Mouse (Mus musculus): ENCODE measurements around the gene Gstm4.
"Not testable (repeated sequence)": the region's sequence is repeated elsewhere in the genome, so short reads cannot be mapped to it uniquely, and the experiment has no call there.

The Gstm4 gene

GRCm38 (mm10) chr3:108069231-108069870 lies 24.7 kb upstream of the Gstm4 start:
- DNase-seq = peak; percentile 61 to 72

- peak in 1 of 2 experiments; percentile 14 for DNase-seq
Observed at GRCm38 (mm10) chr3:108068826-108069225, 24.1 kb upstream of the Gstm4 start.

DNA sequence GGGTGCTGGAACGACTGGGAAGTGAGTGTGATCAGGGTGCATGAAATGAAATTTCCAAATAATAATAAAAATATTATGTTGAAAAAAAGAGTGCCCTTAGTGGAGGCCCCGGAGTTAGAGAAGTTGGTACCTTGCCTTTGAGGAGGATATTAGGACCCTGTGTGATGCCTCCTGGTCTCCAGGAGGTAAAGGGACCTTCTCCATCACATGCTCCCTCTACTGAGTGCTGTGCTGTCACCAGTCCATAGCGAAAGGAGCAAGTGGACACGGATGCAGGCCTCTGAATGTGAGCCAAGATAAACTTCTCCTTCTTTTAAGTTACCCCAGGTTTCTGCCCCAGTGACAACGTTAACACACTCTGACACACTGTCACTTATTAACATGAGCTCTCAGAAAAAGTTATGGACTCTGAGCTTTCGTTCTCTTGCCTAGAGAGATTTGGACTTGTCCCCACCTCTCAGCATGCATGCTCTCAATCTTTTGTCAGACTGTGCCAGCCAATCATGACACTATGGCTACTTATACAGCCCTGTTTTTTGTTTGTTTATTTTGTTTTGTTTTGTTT lies 22.8 kb upstream of the Gstm4 start:
- peak in 1 of 2 experiments; percentile 29 for DNase-seq

GRCm38 (mm10) chr3:108065551-108065950 lies 20.9 kb upstream of the Gstm4 start:
- no peak for DNase-seq

GRCm38 (mm10) chr3:108064672-108065071 lies 20.0 kb upstream of the Gstm4 start:
- DNase-seq = no peak

DNA sequence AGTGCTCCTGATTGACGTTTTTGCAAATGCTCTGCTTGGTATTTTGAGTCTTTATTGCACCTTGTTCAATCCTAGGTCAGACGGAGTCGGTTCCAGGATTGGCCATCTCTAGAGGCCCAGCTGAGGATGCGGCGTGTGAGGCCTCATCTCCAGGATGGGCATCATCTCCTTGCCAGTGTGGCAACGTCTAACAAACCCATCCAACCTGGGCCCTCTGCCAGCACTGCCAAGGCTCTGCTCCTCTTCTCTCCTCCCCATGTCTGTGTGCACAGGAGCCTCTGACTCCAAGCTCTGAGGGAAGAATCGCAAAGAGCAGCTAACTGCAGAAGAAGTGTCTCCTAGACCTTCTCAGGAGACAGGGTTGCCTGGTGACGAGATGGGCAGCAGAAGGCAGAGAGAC lies 18.0 kb upstream of the Gstm4 start:
- DNase-seq = no peak

DNA sequence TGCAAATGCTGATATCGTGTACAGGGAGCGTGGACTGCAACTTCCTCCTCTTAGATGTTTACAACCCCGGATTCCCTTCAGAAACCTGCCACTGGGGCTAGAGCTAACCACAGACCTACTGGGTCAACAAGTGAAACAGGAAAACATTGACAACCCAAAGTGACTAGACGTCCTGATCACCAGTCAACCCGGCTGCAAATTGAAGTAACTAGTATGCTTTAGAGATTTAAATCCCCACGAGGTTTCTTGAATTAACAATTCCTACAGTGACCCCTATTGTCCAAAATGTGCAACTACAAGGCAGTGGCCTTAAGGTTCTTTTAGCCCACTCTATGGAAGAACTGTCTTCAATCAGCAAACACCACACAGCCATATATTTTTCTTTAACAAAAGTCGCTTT lies 16.7 kb upstream of the Gstm4 start:
- DNase-seq = peak; percentile 53 to 65

DNA sequence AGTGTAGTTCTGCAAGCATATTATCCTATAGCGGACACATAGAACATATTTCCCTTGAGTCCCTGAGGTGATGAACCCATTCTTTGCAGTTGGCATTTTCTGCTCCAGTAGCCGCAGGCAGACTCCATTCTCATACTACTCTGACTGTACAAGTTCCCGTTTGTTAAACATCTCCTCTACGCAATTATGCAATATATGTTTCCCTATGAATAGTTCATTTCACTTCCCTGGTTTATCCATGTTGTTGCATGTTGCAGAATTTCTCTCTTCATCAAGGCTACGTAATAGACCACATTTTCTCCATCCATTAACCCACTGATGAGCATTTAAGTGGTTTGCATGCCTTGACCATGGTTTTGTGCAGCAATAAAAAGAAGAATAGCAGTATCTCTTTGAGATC lies 5.8 kb upstream of the Gstm4 start:
- DNase-seq = no peak

GRCm38 (mm10) chr3:108048306-108048705 lies 3.6 kb upstream of the Gstm4 start:
- DNase-seq = no peak

DNA sequence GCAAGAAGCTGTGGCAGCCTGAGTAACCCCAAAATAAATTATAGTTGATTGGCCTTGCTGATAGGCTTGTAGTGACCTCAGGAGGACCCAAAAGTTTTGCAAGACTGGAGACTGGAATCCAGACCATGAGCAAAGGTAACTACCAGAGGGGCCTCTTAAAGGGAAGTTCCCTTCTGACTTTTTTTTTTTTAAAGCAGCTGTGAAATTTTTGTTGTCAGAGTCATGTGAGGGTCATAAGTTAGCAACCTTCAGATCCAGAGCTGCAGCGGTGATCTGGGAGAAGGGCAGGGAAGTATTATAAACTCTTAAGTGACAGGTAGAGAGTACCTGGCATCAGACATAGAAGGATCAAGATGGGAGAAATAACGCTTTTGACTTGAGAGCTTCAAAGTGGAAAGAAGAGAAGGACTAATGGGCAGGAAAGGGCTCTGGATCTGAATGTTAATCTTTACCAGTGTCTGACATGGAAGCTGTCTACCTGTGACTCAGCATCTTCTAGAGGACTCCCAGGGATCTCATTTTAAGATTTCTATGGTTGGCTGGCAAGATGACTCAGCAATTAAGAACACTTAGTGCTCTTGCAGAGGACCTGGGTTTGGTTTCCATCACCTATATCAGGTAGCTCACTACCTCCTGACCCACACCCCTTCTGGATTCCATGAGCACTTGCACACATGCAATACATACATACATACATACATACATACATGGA lies 2.4 kb upstream of the Gstm4 start:
- DNase-seq = no peak

DNA sequence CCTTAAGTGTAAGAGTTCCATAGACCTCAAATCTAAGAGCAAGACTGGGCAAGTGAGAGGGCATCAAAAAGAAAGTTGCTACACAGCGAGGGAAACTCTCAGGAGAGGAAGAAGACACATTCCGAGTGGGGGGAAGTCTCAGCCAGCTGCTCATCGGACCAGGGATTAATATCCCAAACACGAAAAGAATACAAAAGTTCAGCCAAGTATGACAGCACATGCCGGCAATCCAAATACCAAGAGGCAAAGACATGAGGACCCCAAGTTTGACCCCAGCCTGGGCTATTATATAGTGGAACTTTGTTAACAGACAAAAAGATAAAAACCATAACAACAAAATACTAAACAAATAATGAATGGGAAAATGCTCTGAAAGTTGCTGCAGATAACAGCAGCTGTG lies 11.5 kb downstream of the Gstm4 start:
- peak; percentile 21 to 43 for DNase-seq

DNA sequence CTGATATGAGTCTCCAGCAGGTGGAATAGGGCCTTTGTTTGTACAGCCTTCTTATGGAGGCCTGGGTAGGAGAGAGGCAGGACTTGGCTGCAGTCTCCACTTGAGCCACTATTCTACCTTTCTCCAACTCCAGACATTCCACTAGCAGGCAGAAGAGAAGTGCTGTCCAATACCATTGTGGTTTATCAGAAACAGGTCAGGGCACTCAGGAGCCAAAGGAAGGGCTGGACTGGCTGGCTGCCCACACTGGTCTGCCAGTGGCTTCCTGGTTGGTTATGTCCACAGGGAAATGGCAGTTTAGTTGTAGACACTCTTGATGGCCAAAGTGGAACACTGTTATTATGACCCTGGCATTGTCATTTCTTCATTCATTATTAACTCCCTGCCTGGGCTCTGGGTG lies 12.6 kb downstream of the Gstm4 start:
- DNase-seq = no peak

DNA sequence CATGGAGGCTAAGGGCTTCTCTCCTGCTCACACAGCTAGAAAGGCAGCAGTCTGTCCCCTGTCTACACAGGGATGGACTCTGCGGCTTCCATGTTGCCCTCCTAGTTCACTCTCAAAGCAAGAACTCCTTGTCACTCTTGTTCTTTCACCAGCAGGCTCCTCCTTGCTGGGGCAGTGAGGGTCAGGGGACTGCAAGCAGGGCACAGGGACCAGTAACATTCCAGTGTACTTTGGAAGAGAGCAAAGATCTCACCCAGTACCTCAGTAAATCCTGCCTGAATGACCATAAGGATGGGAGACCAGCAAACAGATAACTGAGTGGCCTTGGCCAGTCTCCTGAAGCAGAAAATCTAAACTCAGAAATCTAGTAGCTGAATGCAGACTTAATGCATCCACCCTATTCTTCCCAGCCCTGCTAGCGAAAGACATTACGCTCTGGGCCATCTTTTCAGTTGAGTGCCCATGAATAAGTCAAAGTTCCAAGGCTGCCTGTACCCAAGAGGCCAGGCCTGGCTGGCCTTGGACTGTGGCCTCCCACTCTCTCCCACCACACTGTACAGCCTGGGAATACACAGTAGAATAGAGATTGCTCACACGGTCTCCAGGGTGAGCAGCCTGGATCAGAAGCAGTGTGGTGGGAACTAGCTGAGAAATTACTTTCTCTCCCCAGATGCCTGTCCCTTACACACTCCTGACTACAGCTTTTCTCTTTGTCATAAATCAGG lies 15.9 kb downstream of the Gstm4 start:
- DNase-seq = peak in 1 of 2 experiments; percentile 45

DNA sequence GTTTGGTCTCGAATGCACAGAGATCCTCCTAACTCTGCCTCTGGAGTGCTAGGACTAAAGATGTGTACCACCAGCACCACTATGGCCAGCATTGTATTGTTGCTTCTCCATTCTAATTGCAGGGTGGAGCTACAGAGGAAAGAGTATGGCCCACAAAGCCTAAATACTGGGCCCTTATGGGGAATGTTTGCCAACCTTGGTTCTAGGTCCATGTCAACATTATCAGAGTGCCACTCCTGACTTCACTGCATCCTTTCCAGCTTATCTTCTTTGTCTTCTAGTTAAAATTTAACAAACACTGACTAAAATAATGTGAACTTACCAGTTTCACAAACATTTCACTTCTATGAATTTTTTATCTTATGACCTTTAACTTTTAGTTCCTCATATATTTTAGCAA lies 18.1 kb downstream of the Gstm4 start:
- DNase-seq = no peak

DNA sequence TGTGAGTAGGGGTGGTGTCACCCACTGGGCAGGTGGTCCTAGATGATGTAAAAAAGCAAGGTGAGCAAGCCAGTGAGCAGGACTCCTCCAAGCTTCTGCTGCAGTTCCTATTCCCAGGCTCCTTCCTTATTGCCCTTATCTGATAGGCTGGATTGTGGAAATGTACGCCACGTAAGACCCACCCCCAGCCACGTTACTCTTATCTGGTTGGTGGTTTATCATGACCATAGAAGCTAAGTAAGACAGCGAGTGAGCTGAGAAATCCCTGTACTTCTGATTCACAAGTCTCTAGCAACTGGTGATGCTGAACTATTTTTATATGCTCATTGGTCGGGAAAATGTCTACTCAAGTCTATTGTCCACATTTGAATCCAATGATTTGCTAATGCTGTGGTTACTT lies 18.6 kb downstream of the Gstm4 start:
- DNase-seq = no peak

GRCm38 (mm10) chr3:108025318-108025717 lies 19.4 kb downstream of the Gstm4 start:
- no peak for DNase-seq

GRCm38 (mm10) chr3:108022650-108023049 lies 22.0 kb downstream of the Gstm4 start:
- DNase-seq = no peak

- DNase-seq = not testable (repeated sequence)
Observed at GRCm38 (mm10) chr3:108020351-108021022, 24.2 kb downstream of the Gstm4 start.

GRCm38 (mm10) chr3:108019226-108019625 lies 25.5 kb downstream of the Gstm4 start:
- peak in 1 of 2 experiments; percentile 17 for DNase-seq

DNA sequence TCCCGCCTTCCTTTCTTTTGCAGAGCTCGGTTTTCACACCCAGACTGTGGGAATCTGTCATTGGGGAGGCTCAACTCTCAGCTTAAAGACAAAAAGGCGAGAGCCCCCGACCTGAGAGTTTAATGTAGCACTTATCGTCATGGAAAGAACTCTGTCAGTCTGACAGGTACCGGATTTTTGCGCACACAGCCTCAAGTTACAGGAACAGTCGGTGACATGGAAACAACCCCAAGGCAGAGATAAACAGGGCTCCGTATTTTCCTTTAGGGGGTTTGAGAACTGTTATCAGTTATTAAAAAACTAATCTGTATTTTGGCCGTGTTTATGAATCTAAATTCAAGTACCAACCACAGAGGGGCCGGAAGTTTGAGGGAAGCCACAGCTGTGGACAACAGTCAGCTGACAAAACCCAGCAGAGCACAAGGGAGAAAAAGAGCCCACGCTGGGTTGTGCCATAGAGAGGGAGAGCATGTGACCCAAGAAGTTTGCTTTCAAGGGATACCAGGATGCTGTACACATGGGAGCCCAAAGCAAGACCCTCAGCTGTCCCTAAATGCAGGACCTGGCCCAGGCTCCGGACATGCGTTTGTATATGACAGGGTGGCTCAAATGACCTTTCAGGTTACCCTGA lies 26.4 kb downstream of the Gstm4 start:
- DNase-seq = peak; percentile 37 to 57

- peak; percentile 96 to 98 for DNase-seq
Observed at GRCm38 (mm10) chr3:108017473-108018189, 27.1 kb downstream of the Gstm4 start, which contains the start of gene Gstm1. TSS of gene Gstm1 (minus strand) at chr3:108017973.

GRCm38 (mm10) chr3:108016468-108016867 lies 28.2 kb downstream of the Gstm4 start:
- not testable (repeated sequence) for DNase-seq

All from kidney, postnatal 4 days (tissue).